In the genomic region with DNA sequence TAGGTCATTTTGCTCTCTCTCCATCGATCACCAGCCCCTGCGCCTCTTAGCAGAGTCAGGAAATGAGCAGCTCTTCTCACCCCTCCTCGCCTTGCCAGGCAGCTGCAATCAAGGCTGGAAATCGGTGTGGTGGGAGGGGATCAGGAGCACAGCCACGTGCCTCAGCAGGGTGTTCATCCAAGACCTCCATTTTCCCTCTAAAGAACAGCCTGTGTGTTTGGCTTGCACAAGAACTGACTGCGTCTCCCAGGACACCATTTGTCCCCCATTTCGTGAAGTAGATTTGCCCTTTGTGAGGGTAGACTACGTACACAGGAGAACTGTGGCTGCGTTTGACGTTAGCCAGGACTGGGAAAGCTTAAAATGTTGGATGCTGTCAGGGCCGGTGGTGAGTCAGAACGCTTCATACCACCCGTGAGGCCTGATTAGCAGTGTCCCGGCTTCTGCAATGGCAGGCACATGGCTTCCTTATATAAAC, we compare ENCODE assay signal across 7 mouse cellular contexts. TPM values are rescaled to one million over a fixed set of nuclear protein-coding genes. Genes with fewer than 3 reads are reported as not detected.
A peak's percentile ranks its signal among the peaks of the same experiment; 100 is the strongest.
DNase-seq lines count a peak whose midpoint lies in the region; ATAC-seq and TF ChIP-seq lines count a peak whose summit lies in the region.

No protein-coding gene starts in this region.

- H3K36me3 ChIP-seq in G1E (replicated peaks) = peaks cover 60% of the 10 kb centered on the region
- no peaks in the 10 kb centered on the region for H3K36me3 ChIP-seq in embryonic facial prominence, embryonic 15.5 days
- H3K36me3 ChIP-seq in liver, embryonic 11.5 days (ENCODE audit: control insufficient read depth, insufficient read depth, low read length) = no peaks in the 10 kb centered on the region
- H3K36me3 ChIP-seq in neural tube, embryonic 12.5 days = no peaks in the 10 kb centered on the region

- peaks cover 78% of the 10 kb centered on the region for H3K4me1 ChIP-seq in G1E (ENCODE audit: insufficient read depth, low read depth, low read length)
- H3K4me1 ChIP-seq in embryonic facial prominence, embryonic 15.5 days = peaks cover 55% of the 10 kb centered on the region
- H3K4me1 ChIP-seq in liver, embryonic 11.5 days (replicated peaks; ENCODE audit: control insufficient read depth, insufficient read depth, low read length) = peaks cover 56% of the 10 kb centered on the region
- H3K4me1 ChIP-seq in neural tube, embryonic 12.5 days = peaks cover 18% of the 10 kb centered on the region

- H3K9ac ChIP-seq in embryonic facial prominence, embryonic 15.5 days = no peak overlapping the region
- no peak overlapping the region for H3K9ac ChIP-seq in liver, embryonic 11.5 days (ENCODE audit: low read depth, low read length)
- H3K9ac ChIP-seq in neural tube, embryonic 12.5 days = 0 out of 2 replicates have a peak overlapping the region, but pooled peaks have one; percentile 1

- peak overlapping the region; percentile 65 for H3K27ac ChIP-seq in embryonic facial prominence, embryonic 15.5 days (replicated peaks)
- H3K27ac ChIP-seq in liver, embryonic 11.5 days (ENCODE audit: low read depth, low read length) = peak overlapping the region; percentile 60
- no peak overlapping the region for H3K27ac ChIP-seq in neural tube, embryonic 12.5 days

- H3K27me3 ChIP-seq in G1E (ENCODE audit: insufficient read depth, low read length) = no peaks in the 10 kb centered on the region
- no peaks in the 10 kb centered on the region for H3K27me3 ChIP-seq in embryonic facial prominence, embryonic 15.5 days
- no peaks in the 10 kb centered on the region for H3K27me3 ChIP-seq in liver, embryonic 11.5 days (replicated peaks; ENCODE audit: control insufficient read depth, insufficient read depth, low read length)
- no peaks in the 10 kb centered on the region; the same call in 1 of the 2 replicates for H3K27me3 ChIP-seq in neural tube, embryonic 12.5 days (replicated peaks)

- peak; percentile 51 for DNase-seq in 416B (ENCODE audit: low read depth)
- no peak for DNase-seq in G1E (ENCODE audit: low spot score)
- peak; percentile 65 for DNase-seq in heart, postnatal 4 days
- DNase-seq in liver, embryonic 11.5 days (ENCODE audit: low spot score) = peak; percentile 44

- peak overlapping the region; percentile 51; the same call in 1 of the 2 replicates for H3K4me3 ChIP-seq in G1E (ENCODE audit: low read depth, low read length)
- H3K4me3 ChIP-seq in embryonic facial prominence, embryonic 15.5 days (replicated peaks) = no peak overlapping the region
- H3K4me3 ChIP-seq in liver, embryonic 11.5 days (ENCODE audit: low read depth, low read length) = no peak overlapping the region
- H3K4me3 ChIP-seq in neural tube, embryonic 12.5 days = no peak overlapping the region

- 38% methylated on average over 14 of the region's 14 CpGs for WGBS in embryonic facial prominence, embryonic 15.5 days
- WGBS in liver, embryonic 11.5 days = 29% methylated on average over 14 of the region's 14 CpGs
- WGBS in neural tube, embryonic 12.5 days = 32% methylated on average over 14 of the region's 14 CpGs

- no peak for TF ChIP-seq CTCF in G1E (IDR thresholded peaks at IDR 0.05; ENCODE audit: low read depth, low read length)

- H3K9me3 ChIP-seq in G1E (replicated peaks) = no peaks in the 10 kb centered on the region
- H3K9me3 ChIP-seq in embryonic facial prominence, embryonic 15.5 days (replicated peaks) = no peaks in the 10 kb centered on the region
- no peaks in the 10 kb centered on the region for H3K9me3 ChIP-seq in liver, embryonic 11.5 days (ENCODE audit: control insufficient read depth, low read length)
- H3K9me3 ChIP-seq in neural tube, embryonic 12.5 days = no peaks in the 10 kb centered on the region

- H3K4me2 ChIP-seq in embryonic facial prominence, embryonic 15.5 days (replicated peaks) = no peak overlapping the region
- peak overlapping the region; percentile 15 for H3K4me2 ChIP-seq in liver, embryonic 11.5 days
- no peak overlapping the region for H3K4me2 ChIP-seq in neural tube, embryonic 12.5 days (replicated peaks)

- ATAC-seq in G1E (ENCODE audit: extremely low read depth, insufficient number of reproducible peaks, low FRiP score, poor library complexity, severe bottlenecking) = 0 out of 2 replicates have a peak, but pooled peaks have one; percentile 37
- 0 out of 2 replicates have a peak, but pooled peaks have one; percentile 25 for ATAC-seq in embryonic facial prominence, embryonic 15.5 days (ENCODE audit: insufficient number of reproducible peaks, low FRiP score, low TSS enrichment, low read depth)
- peak; percentile 40; the same call in 1 of the 2 replicates for ATAC-seq in liver, embryonic 11.5 days (replicated peaks; ENCODE audit: low FRiP score)
- ATAC-seq in neural tube, embryonic 12.5 days (ENCODE audit: low FRiP score, low read depth) = no peak
- ATAC-seq in monocyte, adult 5-6 weeks (replicated peaks; ENCODE audit: insufficient number of reproducible peaks, low FRiP score, low TSS enrichment, poor library complexity, severe bottlenecking) = no peak

RNA-seq across cellular contexts. Expression of a gene that starts 6.2 kb away (rescaled TPM):
- 17.7 and 20.9 TPM in 2 replicates for total RNA-seq in G1E (2014; fragmentation: Nextera tagmentation)
- 5.7 and 9.1 TPM in 2 replicates for total RNA-seq in G1E (2017)
- 107 and 121 TPM in 2 replicates for polyA plus RNA-seq in G1E (2012)
- polyA plus RNA-seq in embryonic facial prominence, embryonic 15.5 days (2015; fragmentation: Nextera tagmentation; extraction: Ambion mirVana) = 22.1 and 22.5 TPM in 2 replicates
- total RNA-seq in heart, postnatal 4 days (2021) = 100 to 1,000 TPM; 111 TPM
- 10.3 and 12.5 TPM in 2 replicates for polyA plus RNA-seq in liver, embryonic 11.5 days (2014; fragmentation: Nextera tagmentation; extraction: Ambion mirVana)
- 4.5 and 4.7 TPM in 2 replicates for polyA plus RNA-seq in neural tube, embryonic 12.5 days (2016; fragmentation: Nextera tagmentation; extraction: Ambion mirVana)
- 17.2 to 24.9 TPM (median 19.5 TPM) in 3 replicates for total RNA-seq in monocyte, adult 5-6 weeks (2017)

Comparison
In these comparisons a context has a peak if more than half of its experiments do, and no peak if none do; other contexts are left out.
1. ATAC-seq: peak in G1E (single experiment), embryonic facial prominence, embryonic 15.5 days (single experiment) and liver, embryonic 11.5 days (single experiment); none in neural tube, embryonic 12.5 days (single experiment) and monocyte, adult 5-6 weeks (single experiment).